Mouse (Mus musculus) kidney, adult 2 months (tissue): Measurements from ENCODE around the gene Add1.

Experiments used
- CTCF ChIP-seq: fragments of 200-500 bp; conservative IDR thresholded peaks from 2 replicates; pipeline ENCODE4 v1.5.1; 2011; ENCODE audit warnings: low read depth, mild to moderate bottlenecking, control low read depth, low read length, moderate library complexity, mixed read lengths; ENCODE audit not compliant: insufficient read depth, insufficient read length
- POLR2A ChIP-seq: fragments of 200-500 bp; IDR thresholded peaks from one replicate; pipeline ENCODE4 v1.6.1; 2011; ENCODE audit warnings: low read depth, low read length, control low read depth

- TF ChIP-seq POLR2A: no peak
- no peak for TF ChIP-seq CTCF
Observed at GRCm38 (mm10) chr5:34527352-34527751, 46.1 kb upstream of the Add1 start.
